Mouse (Mus musculus) lung, adult 2 months (tissue): Measurements from ENCODE around the gene Lyg2. TPM values are rescaled to one million over a fixed set of nuclear protein-coding genes. Genes with fewer than 3 reads are reported as not detected.

Experiments used
- DNase-seq: peaks from one replicate; pipeline ENCODE4 v3.0.0; 2022
- H3K4me1 ChIP-seq: fragments of 200-500 bp; 2 replicates; pipeline ENCODE4 v1.6.1; 2011; ENCODE audit warnings: low read length; ENCODE audit not compliant: control insufficient read depth, insufficient read depth
- H3K4me3 ChIP-seq: fragments of 200-500 bp; replicated peaks from 2 replicates; pipeline ENCODE3; 2011; ENCODE audit warnings: low read depth, mild to moderate bottlenecking, control low read depth, low read length; ENCODE audit errors: extremely low read depth
- CTCF ChIP-seq: fragments of 200-500 bp; IDR thresholded peaks from 2 replicates; pipeline ENCODE4 v1.5.1; 2011; ENCODE audit warnings: mild to moderate bottlenecking, low read length, control low read depth; ENCODE audit not compliant: insufficient read depth
- POLR2A ChIP-seq: fragments of 200-500 bp; IDR thresholded peaks from 2 replicates; pipeline ENCODE4 v1.6.1; 2011; ENCODE audit warnings: low read depth, mild to moderate bottlenecking, control low read depth, low read length, borderline replicate concordance; ENCODE audit errors: extremely low read depth
- WGBS: fragments of 180-500 bp; shearing (Covaris S2); methylation state at CpG from one replicate; pipeline ENCODE4 v1.1.7; 2018; 5-methylcytosine and 5-hydroxymethylcytosine counted together
- polyA plus RNA-seq: library from polyadenylated mRNA; depleted of rRNA; stranded (reverse); fragments of >200 nt; gene quantifications from 2 replicates; pipeline ENCODE4 v1.2.3, GENCODE M21; 2012; rRNA removed

The Lyg2 gene
- polyA plus RNA-seq, result not detected in 2 replicates

GRCm38 (mm10) chr1:37916393-37916792, at the start of gene Lyg2:
Lyg2 (minus strand) TSS chr1:37916493.
- no peak for DNase-seq
- no peak for TF ChIP-seq CTCF
- TF ChIP-seq POLR2A, result no peak
- H3K4me1 ChIP-seq, result no peaks in the 10 kb centered on the region
- no peak within 1 kb of the TSS for H3K4me3 ChIP-seq
- 65% methylated on average over 5 of the region's 5 CpGs for WGBS

DNA sequence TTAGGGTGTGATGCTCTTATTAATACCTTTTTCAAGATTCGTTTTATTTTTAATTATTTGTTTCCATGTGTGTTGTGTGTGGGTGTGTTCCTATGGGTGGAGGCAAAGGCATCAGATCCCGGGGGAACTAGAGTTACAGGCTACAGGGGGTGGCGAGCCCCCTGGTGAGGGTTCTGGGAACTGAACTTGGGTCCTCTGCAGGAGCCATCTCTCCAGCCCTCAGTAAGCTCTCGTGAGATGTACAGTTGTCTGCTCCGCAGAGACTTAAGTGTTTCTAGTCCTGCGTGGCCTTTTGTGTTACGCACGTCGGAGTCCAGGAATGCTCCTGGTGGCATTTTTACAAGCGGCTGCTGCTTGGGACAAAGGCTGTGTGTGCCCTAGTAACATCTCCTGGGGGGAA, 49.3 kb upstream of the Lyg2 start:
- no peak for TF ChIP-seq CTCF
- no peak for TF ChIP-seq POLR2A
- 66% methylated on average over 10 of the region's 10 CpGs for WGBS
- Histone ChIP-seq H3K4me1 (no peaks in the 10 kb centered on the region), H3K4me3 (no peak overlapping the region)
- DNase-seq, result no peak

- DNase-seq, result no peak
- H3K4me3 ChIP-seq, result no peak overlapping the region
- WGBS, result 75% methylated on average over 5 of the region's 5 CpGs
- H3K4me1 ChIP-seq, result peaks cover 3% of the 10 kb centered on the region; the same call in 1 of the 2 replicates
- TF ChIP-seq CTCF (no peak), POLR2A (no peak)
Measured at GRCm38 (mm10) chr1:37959486-37959885, 43.2 kb upstream of the Lyg2 start.

- WGBS, result 64% methylated on average over 2 of the region's 2 CpGs
- TF ChIP-seq CTCF, result no peak
- no peak for TF ChIP-seq POLR2A
- H3K4me1 ChIP-seq, result peaks cover 3% of the 10 kb centered on the region; the same call in 1 of the 2 replicates
- no peak overlapping the region for H3K4me3 ChIP-seq
- DNase-seq, result no peak
Measured at GRCm38 (mm10) chr1:37958516-37958915, 42.2 kb upstream of the Lyg2 start.

DNA sequence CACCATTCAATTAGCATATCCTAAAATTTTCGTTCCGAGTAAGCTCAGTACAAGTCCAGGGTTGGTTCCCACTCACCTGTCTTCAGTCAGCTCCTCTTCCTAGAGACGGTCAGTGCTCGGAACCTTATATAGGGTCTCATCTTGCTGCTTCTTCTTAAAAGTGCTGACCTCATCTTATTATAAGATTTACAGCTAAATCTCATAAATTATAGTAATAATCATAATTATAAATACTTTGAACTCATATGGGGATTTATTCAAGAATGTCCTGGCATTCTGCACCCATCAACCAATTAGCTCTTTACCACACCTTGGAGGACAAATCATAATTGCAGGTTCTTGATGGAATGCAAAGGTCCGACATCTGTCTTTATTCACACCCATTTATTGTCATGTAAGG, 41.4 kb upstream of the Lyg2 start, which contains the start of gene Lyg1:
Gene Lyg1 (minus strand): TSS at position 101 of the 400 bp plus-strand sequence.
- TF ChIP-seq POLR2A, result no peak
- no peak for TF ChIP-seq CTCF
- Histone ChIP-seq H3K4me1 (peaks cover 3% of the 10 kb centered on the region; the same call in 1 of the 2 replicates), H3K4me3 (no peak within 1 kb of the TSS)
- DNase-seq, result no peak
- 80% methylated on average over 5 of the region's 5 CpGs for WGBS

- Histone ChIP-seq H3K4me1 (peaks cover 3% of the 10 kb centered on the region; the same call in 1 of the 2 replicates), H3K4me3 (no peak overlapping the region)
- 3% methylated on average over 3 of the region's 3 CpGs for WGBS
- no peak for DNase-seq
- TF ChIP-seq POLR2A, result no peak
- no peak for TF ChIP-seq CTCF
Measured at GRCm38 (mm10) chr1:37956690-37957431, 40.6 kb upstream of the Lyg2 start.

DNA sequence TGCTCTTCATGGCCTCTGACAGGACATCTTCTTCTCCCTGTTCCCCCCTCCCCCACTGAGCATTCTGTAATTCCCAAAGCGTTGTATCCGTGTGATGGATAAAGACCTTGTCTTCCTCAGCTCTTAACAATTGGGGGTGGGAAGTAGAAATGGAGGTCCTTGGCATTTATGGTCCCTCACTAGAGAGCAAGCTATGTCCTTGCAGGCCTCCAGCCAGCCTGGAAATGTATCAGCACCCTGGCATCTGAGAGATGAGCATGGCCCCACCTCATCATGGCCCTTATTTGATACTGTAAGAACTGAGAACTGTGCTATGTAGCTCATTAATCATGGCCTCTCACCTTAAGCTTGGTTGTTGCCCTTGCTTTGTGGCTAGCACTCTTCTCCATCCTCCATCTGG, 39.0 kb upstream of the Lyg2 start:
- H3K4me3 ChIP-seq, result no peak overlapping the region
- no peak for DNase-seq
- TF ChIP-seq CTCF (no peak), POLR2A (no peak)
- 88% methylated on average over 2 of the region's 2 CpGs for WGBS
- peaks cover 3% of the 10 kb centered on the region; the same call in 1 of the 2 replicates for H3K4me1 ChIP-seq

GRCm38 (mm10) chr1:37954786-37955185, 38.5 kb upstream of the Lyg2 start:
- Histone ChIP-seq H3K4me3 (no peak overlapping the region), H3K4me1 (peaks cover 3% of the 10 kb centered on the region; the same call in 1 of the 2 replicates)
- TF ChIP-seq POLR2A, result no peak
- no peak for TF ChIP-seq CTCF
- 37% methylated on average over 7 of the region's 7 CpGs for WGBS
- DNase-seq, result no peak

GRCm38 (mm10) chr1:37948906-37949305, 32.6 kb upstream of the Lyg2 start:
- WGBS, result 64% methylated on average over 2 of the region's 2 CpGs
- no peak for TF ChIP-seq POLR2A
- no peak for TF ChIP-seq CTCF
- no peak overlapping the region for H3K4me3 ChIP-seq
- no peaks in the 10 kb centered on the region for H3K4me1 ChIP-seq
- no peak for DNase-seq

DNA sequence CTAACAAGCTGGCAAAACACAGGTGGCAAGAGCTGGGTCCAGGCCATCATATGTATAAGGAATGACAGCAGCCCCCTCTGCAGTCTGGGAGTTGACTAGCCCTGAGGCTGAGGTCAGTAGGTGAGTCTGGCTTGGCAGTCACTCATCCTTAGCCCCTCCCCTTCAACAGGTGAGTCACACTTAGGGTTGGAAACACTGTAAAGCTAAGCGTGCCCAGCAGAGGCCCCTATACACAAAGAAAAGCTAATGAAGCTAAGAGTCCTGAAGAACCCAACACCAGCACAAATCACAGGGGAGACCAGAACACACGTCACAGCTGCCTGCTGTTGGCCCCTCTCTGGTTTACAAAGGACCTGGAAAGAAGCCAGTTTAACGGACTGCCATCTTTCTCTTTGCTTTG, 15.5 kb upstream of the Lyg2 start:
- peak; percentile 22 for DNase-seq
- WGBS, result 8% methylated on average over 3 of the region's 3 CpGs

More for the DNA sequence above, 15.5 kb upstream of the Lyg2 start:
- Histone ChIP-seq H3K4me3 (no peak overlapping the region), H3K4me1 (no peaks in the 10 kb centered on the region)
- TF ChIP-seq POLR2A, result no peak
- 0 out of 2 replicates have a peak, but pooled peaks have one; percentile 9 for TF ChIP-seq CTCF
